Mouse (Mus musculus) CH12.LX (cell line): ENCODE data around the gene Sp7. TPM values are rescaled to one million over a fixed set of nuclear protein-coding genes. Genes with fewer than 3 reads are reported as not detected.

Experiments
- DNase-seq: peaks from one replicate; pipeline ENCODE4 v3.0.0-alpha.2; 2013; ENCODE audit errors: extremely low read depth
- H3K27ac ChIP-seq: 2 replicates; pipeline ENCODE4 v1.5.1; 2012; ENCODE audit warnings: low read depth, mild to moderate bottlenecking, control low read depth, moderate library complexity; ENCODE audit not compliant: insufficient read depth
- H3K27me3 ChIP-seq: replicated peaks from 2 replicates; pipeline ENCODE3; 2012; ENCODE audit warnings: inconsistent platforms
- H3K36me3 ChIP-seq, 2 experiments: replicated peaks in 1 of 2; 2 replicates each; pipeline versions ENCODE3 to v1.6.1; 2012; ENCODE audit warnings: inconsistent platforms in 1 of 2, low read length in 1 of 2, mild to moderate bottlenecking in 1 of 2, mixed read lengths in 1 of 2, moderate library complexity in 1 of 2; ENCODE audit not compliant: control insufficient read depth in 1 of 2, insufficient read depth in 1 of 2
- H3K4me1 ChIP-seq, 2 experiments: 2 replicates each; pipeline ENCODE4 v1.6.1; 2012; ENCODE audit warnings: inconsistent platforms in 1 of 2, moderate library complexity in 1 of 2; ENCODE audit not compliant: insufficient read depth in 2 of 2, control insufficient read depth in 1 of 2
- H3K4me2 ChIP-seq: 2 replicates; pipeline ENCODE4 v1.6.1; 2012; ENCODE audit warnings: low read depth, mild to moderate bottlenecking, control low read depth; ENCODE audit not compliant: poor library complexity, insufficient read depth, severe bottlenecking
- H3K4me3 ChIP-seq, 3 experiments: fragments of 150-350 bp in 1 of 3; sonication (generic) in 1 of 3; replicated peaks in 1 of 3; 2 replicates each; pipeline versions ENCODE3 to v1.5.1; 2011 to 2012; ENCODE audit warnings: low read depth in 2 of 3, low read length in 2 of 3, mild to moderate bottlenecking in 2 of 3, moderate library complexity in 2 of 3, control low read depth in 1 of 3, improper control_type of control experiment in 1 of 3, inconsistent platforms in 1 of 3, mixed read lengths in 1 of 3; ENCODE audit not compliant: poor library complexity in 1 of 3
- H3K79me2 ChIP-seq: replicated peaks from 2 replicates; pipeline ENCODE4 v1.6.1; 2012; ENCODE audit warnings: mild to moderate bottlenecking, moderate library complexity; ENCODE audit not compliant: control insufficient read depth, poor library complexity, insufficient read depth, severe bottlenecking; ENCODE audit errors: extremely low read depth
- H3K9ac ChIP-seq: 2 replicates; pipeline ENCODE4 v1.6.1; 2012; ENCODE audit warnings: low read depth, mild to moderate bottlenecking, control low read depth, moderate library complexity; ENCODE audit not compliant: insufficient read depth
- H3K9me3 ChIP-seq: replicated peaks from 2 replicates; pipeline ENCODE3; 2012; ENCODE audit warnings: low read length, inconsistent platforms, mixed read lengths
- CHD1 ChIP-seq: IDR thresholded peaks from 2 replicates; pipeline ENCODE4 v1.6.1; 2012; ENCODE audit warnings: low read depth, low read length, improper control_type of control experiment, inconsistent platforms
- CTCF ChIP-seq, 2 experiments: IDR thresholded peaks in 1 of 2; conservative IDR thresholded peaks in 1 of 2; 2 replicates each; pipeline ENCODE4 v1.5.1; 2011 to 2012; ENCODE audit warnings: low read depth in 2 of 2, low read length in 2 of 2, improper control_type of control experiment in 1 of 2, inconsistent platforms in 1 of 2, mild to moderate bottlenecking in 1 of 2, moderate library complexity in 1 of 2
- E2F4 ChIP-seq: IDR thresholded peaks from 2 replicates; pipeline ENCODE4 v1.6.1; 2011; ENCODE audit warnings: low read depth, low read length, improper control_type of control experiment; ENCODE audit not compliant: insufficient replicate concordance
- ELF1 ChIP-seq: IDR thresholded peaks from 2 replicates; pipeline ENCODE4 v1.6.1; 2014; ENCODE audit warnings: low read depth, mild to moderate bottlenecking, inconsistent platforms, low read length, improper control_type of control experiment
- EP300 ChIP-seq: IDR thresholded peaks from 2 replicates; pipeline ENCODE4 v1.6.1; 2011; ENCODE audit warnings: low read length, improper control_type of control experiment
- ETS1 ChIP-seq: conservative IDR thresholded peaks from 2 replicates; pipeline ENCODE4 v1.6.1; 2012; ENCODE audit warnings: low read depth, mild to moderate bottlenecking, inconsistent platforms, low read length, improper control_type of control experiment, moderate library complexity
- GABPA ChIP-seq: IDR thresholded peaks from 2 replicates; pipeline ENCODE4 v1.6.1; 2012; ENCODE audit warnings: low read depth, low read length, improper control_type of control experiment, inconsistent platforms; ENCODE audit not compliant: insufficient replicate concordance
- MAFK ChIP-seq: IDR thresholded peaks from 2 replicates; pipeline ENCODE4 v1.6.1; 2011; ENCODE audit warnings: low read length, improper control_type of control experiment; ENCODE audit not compliant: insufficient replicate concordance
- MAX ChIP-seq: IDR thresholded peaks from 2 replicates; pipeline ENCODE4 v1.6.1; 2011; ENCODE audit warnings: low read length, improper control_type of control experiment
- MAZ ChIP-seq: IDR thresholded peaks from 2 replicates; pipeline ENCODE4 v1.6.1; 2012; ENCODE audit warnings: low read depth, mild to moderate bottlenecking, inconsistent platforms, low read length, improper control_type of control experiment, moderate library complexity
- MEF2A ChIP-seq: IDR thresholded peaks from 2 replicates; pipeline ENCODE4 v1.6.1; 2014; ENCODE audit warnings: low read depth, mild to moderate bottlenecking, inconsistent platforms, low read length, improper control_type of control experiment, borderline replicate concordance
- POLR2A ChIP-seq: IDR thresholded peaks from 2 replicates; pipeline ENCODE4 v1.6.1; 2011; ENCODE audit warnings: low read depth, mild to moderate bottlenecking, improper control_type of control experiment, low read length
- POLR2AphosphoS2 ChIP-seq: IDR thresholded peaks from 2 replicates; pipeline ENCODE4 v1.6.1; 2011; ENCODE audit warnings: low read depth, low read length, improper control_type of control experiment
- RCOR1 ChIP-seq: conservative IDR thresholded peaks from 2 replicates; pipeline ENCODE4 v1.6.1; 2012; ENCODE audit warnings: low read depth, mild to moderate bottlenecking, inconsistent platforms, low read length, improper control_type of control experiment
- SMC3 ChIP-seq: IDR thresholded peaks from 2 replicates; pipeline ENCODE4 v1.6.1; 2011; ENCODE audit warnings: low read depth, low read length, improper control_type of control experiment
- TCF12 ChIP-seq: IDR thresholded peaks from 2 replicates; pipeline ENCODE4 v1.6.1; 2014; ENCODE audit warnings: low read depth, mild to moderate bottlenecking, inconsistent platforms, low read length, improper control_type of control experiment
- UBTF ChIP-seq: IDR thresholded peaks from 2 replicates; pipeline ENCODE4 v1.6.1; 2012; ENCODE audit warnings: low read depth, mild to moderate bottlenecking, inconsistent platforms, low read length, improper control_type of control experiment, moderate library complexity
- USF1 ChIP-seq: IDR thresholded peaks from 2 replicates; pipeline ENCODE4 v1.6.1; 2014; ENCODE audit warnings: low read depth, mild to moderate bottlenecking, inconsistent platforms, low read length, improper control_type of control experiment
- USF2 ChIP-seq: conservative IDR thresholded peaks from 2 replicates; pipeline ENCODE4 v1.6.1; 2011; ENCODE audit warnings: low read depth, low read length, improper control_type of control experiment
- ZKSCAN1 ChIP-seq: IDR thresholded peaks from 2 replicates; pipeline ENCODE4 v1.6.1; 2012; ENCODE audit warnings: low read depth, inconsistent platforms, low read length, improper control_type of control experiment, borderline replicate concordance
- ZNF384 ChIP-seq: IDR thresholded peaks from 2 replicates; pipeline ENCODE4 v1.6.1; 2012; ENCODE audit warnings: low read depth, low read length, improper control_type of control experiment, inconsistent platforms
- dilution Hi-C: fragments of 300-500 bp; cut with MboI; formaldehyde crosslinking; loops from 2 replicates; pipeline ENCODE4 v1.14.3; 2020; ENCODE audit warnings: low sequenced_read_pairs; ENCODE audit not compliant: extremely low pct_unique_long_range_greater_than_20kb, extremely low pct_ligation_motif_present
- in situ Hi-C: fragments of 300-500 bp; cut with MboI; formaldehyde crosslinking; loops from 3 replicates; pipeline ENCODE4 v1.14.3; 2019; ENCODE audit warnings: low sequenced_read_pairs, low pct_ligation_motif_present, low pct_unique_long_range_greater_than_20kb, mixed read lengths
- polyA plus RNA-seq: library from polyadenylated mRNA; unstranded; fragments of >175 nt; gene quantifications from 2 replicates; pipeline ENCODE4 v1.2.1, GENCODE M21; 2012; ENCODE audit warnings: low read depth; ENCODE audit not compliant: insufficient read length
- total RNA-seq, 2 experiments: library from RNA; depleted of rRNA; stranded (reverse); fragments of 300-350 nt in 1 of 2; fragments of >200 nt in 1 of 2; gene quantifications; 2 replicates each; pipeline ENCODE4 v1.2.3; 2012 to 2014

Gene Sp7
- total and polyA plus RNA-seq, 3 experiments = not detected

- H3K27me3 ChIP-seq = no peaks in the 10 kb centered on the region
- no peak overlapping the region for H3K4me3 ChIP-seq
- peaks cover 5 to 28% of the 10 kb centered on the region in 2 experiments; a peak in 3 of 4 replicates for H3K4me1 ChIP-seq
- no peak overlapping the region for H3K4me2 ChIP-seq
- no peak for TF ChIP-seq TCF12
- TF ChIP-seq E2F4 = no peak
- TF ChIP-seq POLR2A = no peak
- no peak for TF ChIP-seq RCOR1
- TF ChIP-seq USF2 = no peak
- TF ChIP-seq ZKSCAN1 = no peak
- no peak for TF ChIP-seq EP300
- TF ChIP-seq SMC3 = no peak
- in situ Hi-C loops = no loop called here
- no peaks in the 10 kb centered on the region for H3K9me3 ChIP-seq
- no peak for DNase-seq
- H3K27ac ChIP-seq = no peak overlapping the region
- H3K9ac ChIP-seq = no peak overlapping the region
- H3K36me3 ChIP-seq = peaks cover 0 to under 1% of the 10 kb centered on the region in 2 experiments
- H3K79me2 ChIP-seq = peaks cover 3% of the 10 kb centered on the region
- dilution Hi-C loops = no loop called here
Observed at GRCm38 (mm10) chr15:102402210-102402609, 35.2 kb upstream of the Sp7 start.

GRCm38 (mm10) chr15:102401278-102401677 is 34.3 kb upstream of the Sp7 start:
- TF ChIP-seq POLR2AphosphoS2 (no peak), CHD1 (no peak), E2F4 (no peak), ETS1 (no peak), UBTF (no peak), ELF1 (no peak), ZKSCAN1 (no peak), GABPA (no peak), USF2 (no peak), MAFK (no peak), USF1 (no peak), MAX (no peak), ZNF384 (no peak), CTCF (conservative IDR thresholded peaks at IDR 0.05 in 1 of 2, IDR thresholded peaks at IDR 0.05 in 1 of 2; ENCODE audit: low read depth in 2 of 2, low read length in 2 of 2) (no peak), MAZ (no peak), MEF2A (no peak)
- Histone ChIP-seq H3K36me3 (no peaks in the 10 kb centered on the region), H3K9ac (no peak overlapping the region), H3K79me2 (no peaks in the 10 kb centered on the region), H3K4me1 (peaks cover 5 to 24% of the 10 kb centered on the region in 2 experiments; a peak in 3 of 4 replicates), H3K4me2 (no peak overlapping the region), H3K27ac (no peak overlapping the region), H3K27me3 (no peaks in the 10 kb centered on the region), H3K4me3 (no peak overlapping the region), H3K9me3 (no peaks in the 10 kb centered on the region)
- in situ Hi-C loops = no loop called here
- dilution Hi-C loops = no loop called here
- no peak for DNase-seq
